Mouse (Mus musculus) neural tube, embryonic 11.5 days (tissue): Measurements from ENCODE around the gene Ywhaq. TPM values are rescaled to one million over a fixed set of nuclear protein-coding genes. Genes with fewer than 3 reads are reported as not detected.

Source experiments
- polyA plus RNA-seq: library from polyadenylated mRNA; unstranded; fragments of >200 nt; fragmentation: Nextera tagmentation; extraction: Ambion mirVana; gene quantifications from 2 replicates; pipeline ENCODE4 v1.2.1, GENCODE M21; 2014

Ywhaq gene
- polyA plus RNA-seq, 1 experiment from 2014 or later = 1,105 TPM

Other genes starting within 250 kb of the Ywhaq start
- gene Cpsf3, start 132.2 kb downstream of the Ywhaq start, polyA plus RNA-seq = 136 and 138 TPM in 2 replicates
- gene Itgb1bp1, start 131.4 kb downstream of the Ywhaq start, polyA plus RNA-seq = 43.6 and 48.8 TPM in 2 replicates
- 45.6 and 47.2 TPM in 2 replicates for gene Iah1, start 101.2 kb downstream of the Ywhaq start, polyA plus RNA-seq
- gene Adam17, start 44.0 kb downstream of the Ywhaq start, polyA plus RNA-seq = 37.0 TPM in 2 replicates